Mouse (Mus musculus): ENCODE results near the gene Rtp2.

Rtp2 gene

GRCm38 (mm10) chr16:23885098-23885497 lies 47.1 kb downstream of the Rtp2 start:
- no peak for DNase-seq

All from kidney, adult 11 months (tissue).